Mouse (Mus musculus) MEL (cell line): Measurements from ENCODE around the gene Inpp5d.

ENCODE experiments used
- CTCF ChIP-seq, 3 experiments: IDR thresholded peaks in 2 of 3; conservative IDR thresholded peaks in 1 of 3; 2 replicates each; pipeline ENCODE4 v1.5.1; 2011 to 2012; ENCODE audit warnings: low read length in 3 of 3, low read depth in 2 of 3, mild to moderate bottlenecking in 2 of 3, improper control_type of control experiment in 1 of 3, inconsistent platforms in 1 of 3, mixed read lengths in 1 of 3, moderate library complexity in 1 of 3; ENCODE audit not compliant: control insufficient read depth in 1 of 3, insufficient read depth in 1 of 3, poor library complexity in 1 of 3, severe bottlenecking in 1 of 3
- E2F4 ChIP-seq: IDR thresholded peaks from 2 replicates; pipeline ENCODE4 v1.6.1; 2011; ENCODE audit warnings: low read depth, low read length, improper control_type of control experiment, borderline replicate concordance
- POLR2A ChIP-seq, 2 experiments: IDR thresholded peaks; 2 replicates each; pipeline ENCODE4 v1.6.1; 2011 to 2012; ENCODE audit warnings: low read length in 2 of 2, mild to moderate bottlenecking in 2 of 2, control low read depth in 1 of 2, improper control_type of control experiment in 1 of 2, low read depth in 1 of 2, moderate library complexity in 1 of 2; ENCODE audit not compliant: control insufficient read depth in 1 of 2, insufficient read depth in 1 of 2, poor library complexity in 1 of 2
- SIN3A ChIP-seq: IDR thresholded peaks from 2 replicates; pipeline ENCODE4 v1.6.1; 2012; ENCODE audit warnings: low read length, improper control_type of control experiment, inconsistent platforms

- TF ChIP-seq E2F4, result no peak
- no peak for TF ChIP-seq CTCF (IDR thresholded peaks at IDR 0.05 in 2 of 3, conservative IDR thresholded peaks at IDR 0.05 in 1 of 3; ENCODE audit: control insufficient read depth in 1 of 3, insufficient read depth in 1 of 3, low read depth in 2 of 3, low read length in 3 of 3, poor library complexity in 1 of 3, severe bottlenecking in 1 of 3)
- TF ChIP-seq POLR2A (IDR thresholded peaks at IDR 0.05; ENCODE audit: control insufficient read depth in 1 of 2, insufficient read depth in 1 of 2, low read depth in 1 of 2, low read length in 2 of 2, poor library complexity in 1 of 2), result 0 out of 4 replicates have a peak, but pooled peaks of 1 of the 2 experiments have one; percentile 14
- TF ChIP-seq SIN3A, result peak; percentile 65; the same call in 1 of the 2 replicates
Measured at GRCm38 (mm10) chr1:87623977-87624666, 4.0 kb downstream of the Inpp5d start.
